Mouse (Mus musculus): ENCODE data around the gene Mep1a.

DNA sequence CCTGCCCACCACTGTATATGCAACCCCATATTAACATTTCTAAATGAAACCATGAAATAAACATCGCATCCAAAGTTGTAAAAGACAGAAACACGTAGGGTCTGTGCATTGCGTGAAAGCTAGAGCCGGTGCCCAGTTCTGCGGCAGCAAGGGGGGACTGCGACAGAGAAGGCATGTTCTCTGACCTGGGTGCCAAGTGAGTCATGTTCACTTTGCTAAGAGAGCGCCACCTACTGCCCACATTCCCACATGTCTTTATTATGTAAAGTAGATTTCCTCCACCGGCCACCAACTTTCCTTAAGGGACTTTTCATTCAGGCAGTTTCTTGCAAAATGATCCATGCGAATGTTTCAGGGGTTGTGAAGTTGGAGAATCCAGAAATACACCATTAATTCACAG is 44.0 kb downstream of the Mep1a start:
- peak; percentile 82 for TF ChIP-seq CTCF (IDR thresholded peaks at IDR 0.05; ENCODE audit: low read depth)
- no peak for TF ChIP-seq EP300 (IDR thresholded peaks at IDR 0.05; ENCODE audit: low read depth)

Measured in liver, postnatal 0 days (tissue).